Mouse (Mus musculus) hindbrain, postnatal 0 days (tissue): ENCODE measurements around the gene Lhfp. TPM values are rescaled to one million over a fixed set of nuclear protein-coding genes. Genes with fewer than 3 reads are reported as not detected.
A peak's percentile ranks its signal among the peaks of the same experiment; 100 is the strongest.

ENCODE experiments used
- ATAC-seq: fragments of 200-750 bp; cut with Nextera tagmentation; 2 replicates; pipeline ENCODE4 v1.8.0; 2017; ENCODE audit warnings: mild to moderate bottlenecking, moderate TSS enrichment, moderate library complexity
- DNase-seq: peaks from one replicate; pipeline ENCODE4 v3.0.0-alpha.2; 2015; ENCODE audit warnings: low spot score
- H3K27ac ChIP-seq: fragments of 300-500 bp; sonication (generic); 2 replicates; pipeline ENCODE4 v1.5.1; 2014; ENCODE audit warnings: mild to moderate bottlenecking
- H3K27me3 ChIP-seq: fragments of 300-500 bp; sonication (generic); 2 replicates; pipeline ENCODE4 v1.6.1; 2014; ENCODE audit warnings: low read length, mixed read lengths; ENCODE audit not compliant: insufficient read depth
- H3K36me3 ChIP-seq: fragments of 300-500 bp; sonication (generic); 2 replicates; pipeline ENCODE4 v1.6.1; 2014; ENCODE audit warnings: low read length, mixed read lengths; ENCODE audit not compliant: insufficient read depth
- H3K4me1 ChIP-seq: fragments of 300-500 bp; sonication (generic); 2 replicates; pipeline ENCODE4 v1.6.1; 2014; ENCODE audit warnings: antibody characterized with exemption, low read length, mixed read lengths; ENCODE audit not compliant: insufficient read depth
- H3K4me2 ChIP-seq: fragments of 300-500 bp; sonication (generic); 2 replicates; pipeline ENCODE4 v1.6.1; 2014; ENCODE audit warnings: low read depth, mild to moderate bottlenecking, low read length, moderate library complexity, mixed read lengths
- H3K4me3 ChIP-seq: fragments of 300-500 bp; sonication (generic); 2 replicates; pipeline ENCODE4 v1.5.1; 2014; ENCODE audit warnings: low read length
- H3K9ac ChIP-seq: fragments of 300-500 bp; sonication (generic); replicated peaks from 2 replicates; pipeline ENCODE4 v1.6.1; 2014; ENCODE audit warnings: mild to moderate bottlenecking, low read length, moderate library complexity, mixed read lengths
- H3K9me3 ChIP-seq: fragments of 300-500 bp; sonication (generic); 2 replicates; pipeline ENCODE4 v1.6.1; 2016; ENCODE audit warnings: low read length, mixed read lengths
- CTCF ChIP-seq: IDR thresholded peaks from 2 replicates; pipeline ENCODE4 v1.5.1; 2016; ENCODE audit warnings: antibody characterized with exemption, control low read depth, low read depth
- WGBS: fragments of 180-500 bp; shearing (Covaris S2); extraction: QIAGEN DNeasy Blood & Tissue Kit; methylation state at CpG from one replicate; pipeline ENCODE4 v1.1.7; 2014; 5-methylcytosine and 5-hydroxymethylcytosine counted together
- polyA plus RNA-seq: library from polyadenylated mRNA; unstranded; fragments of >200 nt; fragmentation: Nextera tagmentation; extraction: Ambion mirVana; gene quantifications from 2 replicates; pipeline ENCODE4 v1.2.1, GENCODE M21; 2015
- total RNA-seq: library from RNA; depleted of rRNA; stranded (reverse); fragments of >200 nt; gene quantifications from 2 replicates; pipeline ENCODE4 v1.2.3, GENCODE M21; 2014

Lhfp gene
- total and polyA plus RNA-seq, 2 experiments from 2014 or later = 57.2 to 68.0 TPM

DNA sequence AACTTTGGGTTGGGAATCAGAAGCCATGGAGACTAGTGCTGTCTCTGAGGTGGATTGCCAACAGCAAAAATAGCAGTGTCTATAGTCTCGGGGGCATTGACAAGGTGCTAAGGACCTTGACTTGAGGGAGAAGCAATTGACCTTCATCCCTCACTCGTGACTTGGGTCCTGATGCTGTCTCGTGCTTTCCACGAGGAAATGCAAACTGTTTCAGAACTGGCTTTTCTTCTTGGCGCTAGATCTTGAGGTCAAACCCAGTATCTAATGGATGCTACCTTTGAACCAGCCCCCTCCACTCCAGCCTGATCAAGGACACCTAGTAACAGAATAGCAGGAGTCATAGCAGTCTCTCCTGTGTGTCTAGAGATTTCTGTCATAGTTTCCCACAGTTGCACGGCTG lies 78.7 kb downstream of the Lhfp start:
- WGBS = 93% methylated on average over 6 of the region's 6 CpGs
- no peak for TF ChIP-seq CTCF
- H3K4me1 ChIP-seq = no peaks in the 10 kb centered on the region

GRCm38 (mm10) chr3:53125495-53125894 lies 84.2 kb downstream of the Lhfp start:
- no peak for TF ChIP-seq CTCF
- 60% methylated on average over 8 of the region's 8 CpGs for WGBS
- ATAC-seq = no peak

More for the DNA sequence above, 78.7 kb downstream of the Lhfp start:
- Histone ChIP-seq H3K9me3 (no peaks in the 10 kb centered on the region), H3K9ac (no peak overlapping the region), H3K36me3 (no peaks in the 10 kb centered on the region), H3K27ac (no peak overlapping the region), H3K4me3 (no peak overlapping the region), H3K27me3 (no peaks in the 10 kb centered on the region), H3K4me2 (no peak overlapping the region)
- DNase-seq = no peak
- ATAC-seq = no peak

DNA sequence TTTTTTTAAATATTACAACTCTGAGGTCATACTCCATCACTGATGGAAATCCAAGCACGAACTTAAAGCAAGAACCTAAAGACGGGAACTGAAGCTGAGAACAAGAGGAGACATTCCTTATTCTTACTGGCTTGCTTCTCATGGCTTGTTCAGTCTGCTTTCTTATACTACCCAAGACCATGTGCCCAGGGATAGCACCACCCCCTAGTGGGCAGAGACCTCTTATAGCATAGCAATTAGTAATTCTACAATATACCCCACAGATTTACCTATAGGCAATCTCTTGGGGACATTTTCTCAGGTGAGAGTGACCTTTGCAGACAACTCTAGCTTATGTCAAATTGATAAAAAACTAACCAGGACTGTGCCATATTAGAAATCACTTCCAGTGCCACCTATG lies 97.5 kb downstream of the Lhfp start:
- H3K27me3 ChIP-seq = no peaks in the 10 kb centered on the region
- no peak overlapping the region for H3K4me2 ChIP-seq
- H3K27ac ChIP-seq = no peak overlapping the region
- no peak for DNase-seq
- no peak overlapping the region for H3K4me3 ChIP-seq
- no peak for TF ChIP-seq CTCF
- H3K9me3 ChIP-seq = no peaks in the 10 kb centered on the region
- no peaks in the 10 kb centered on the region; the same call in 1 of the 2 replicates for H3K4me1 ChIP-seq
- ATAC-seq = no peak
- 93% methylated on average over 2 of the region's 2 CpGs for WGBS
- no peaks in the 10 kb centered on the region for H3K36me3 ChIP-seq
- no peak overlapping the region for H3K9ac ChIP-seq

More at GRCm38 (mm10) chr3:53125495-53125894, 84.2 kb downstream of the Lhfp start:
- Histone ChIP-seq H3K4me2 (no peak overlapping the region), H3K36me3 (no peaks in the 10 kb centered on the region), H3K27me3 (no peaks in the 10 kb centered on the region), H3K9ac (no peak overlapping the region), H3K9me3 (no peaks in the 10 kb centered on the region), H3K4me3 (no peak overlapping the region), H3K27ac (no peak overlapping the region), H3K4me1 (no peaks in the 10 kb centered on the region)
- peak; percentile 18 for DNase-seq

DNA sequence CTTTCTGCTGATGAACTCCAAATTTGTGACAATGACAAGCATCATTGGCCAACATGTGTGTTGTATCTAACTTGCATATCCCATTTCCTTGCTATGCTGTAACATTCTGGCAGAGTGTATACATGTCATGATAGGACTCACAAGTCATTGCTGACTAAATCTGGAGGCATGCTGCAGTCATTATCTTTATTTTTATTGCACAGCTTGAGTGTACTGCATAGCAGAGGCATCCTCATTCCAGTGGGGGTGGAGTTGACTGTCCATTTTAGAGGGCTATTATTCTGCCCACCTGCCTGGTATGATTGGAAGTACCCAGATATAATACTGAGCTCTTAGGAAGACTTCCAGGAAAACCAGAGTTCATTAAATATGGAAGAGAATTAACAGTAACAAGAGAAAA lies 97.9 kb downstream of the Lhfp start:
- DNase-seq (no peak), ATAC-seq (no peak)
- H3K36me3 ChIP-seq = no peaks in the 10 kb centered on the region
- no peaks in the 10 kb centered on the region for H3K9me3 ChIP-seq
- no peak for TF ChIP-seq CTCF
- no peak overlapping the region for H3K4me3 ChIP-seq
- no peaks in the 10 kb centered on the region for H3K27me3 ChIP-seq
- no peak overlapping the region for H3K27ac ChIP-seq
- no peak overlapping the region for H3K9ac ChIP-seq
- H3K4me1 ChIP-seq = no peaks in the 10 kb centered on the region; the same call in 1 of the 2 replicates
- H3K4me2 ChIP-seq = no peak overlapping the region

DNA sequence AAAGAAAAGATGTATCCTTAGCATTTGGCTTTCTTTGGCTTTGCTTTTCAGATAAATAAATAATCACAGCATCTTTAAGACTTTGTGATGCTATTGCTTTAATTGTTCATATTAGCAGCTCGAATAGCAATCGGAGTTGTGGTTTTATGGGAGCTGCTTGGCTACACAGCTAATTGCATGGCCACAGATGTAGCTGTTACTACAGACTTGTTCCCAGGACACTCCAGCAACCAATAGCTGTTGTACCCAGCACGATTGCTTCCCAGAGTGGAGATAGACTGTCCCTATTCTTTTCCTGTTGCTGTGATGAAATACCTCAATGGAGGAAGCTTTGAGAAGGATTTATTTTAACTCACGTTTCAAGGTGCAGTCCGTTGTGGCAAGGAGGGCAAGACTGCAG lies 98.3 kb downstream of the Lhfp start:
- H3K36me3 ChIP-seq = no peaks in the 10 kb centered on the region
- H3K9ac ChIP-seq = no peak overlapping the region
- no peak overlapping the region for H3K4me3 ChIP-seq
- H3K27me3 ChIP-seq = no peaks in the 10 kb centered on the region
- H3K4me1 ChIP-seq = no peaks in the 10 kb centered on the region; the same call in 1 of the 2 replicates
- DNase-seq (no peak), ATAC-seq (no peak)
- H3K4me2 ChIP-seq = no peak overlapping the region
- WGBS = 68% methylated on average over 5 of the region's 5 CpGs
- no peak for TF ChIP-seq CTCF
- no peak overlapping the region for H3K27ac ChIP-seq
- H3K9me3 ChIP-seq = no peaks in the 10 kb centered on the region

GRCm38 (mm10) chr3:53142528-53142927 lies 101.2 kb downstream of the Lhfp start:
- TF ChIP-seq CTCF = no peak
- Histone ChIP-seq H3K4me2 (no peak overlapping the region), H3K4me3 (no peak overlapping the region), H3K4me1 (no peaks in the 10 kb centered on the region; the same call in 1 of the 2 replicates), H3K36me3 (no peaks in the 10 kb centered on the region), H3K9me3 (no peaks in the 10 kb centered on the region), H3K27me3 (no peaks in the 10 kb centered on the region), H3K27ac (no peak overlapping the region), H3K9ac (no peak overlapping the region)
- WGBS = 52% methylated on average over 9 of the region's 9 CpGs
- no peak for DNase-seq
- no peak for ATAC-seq

DNA sequence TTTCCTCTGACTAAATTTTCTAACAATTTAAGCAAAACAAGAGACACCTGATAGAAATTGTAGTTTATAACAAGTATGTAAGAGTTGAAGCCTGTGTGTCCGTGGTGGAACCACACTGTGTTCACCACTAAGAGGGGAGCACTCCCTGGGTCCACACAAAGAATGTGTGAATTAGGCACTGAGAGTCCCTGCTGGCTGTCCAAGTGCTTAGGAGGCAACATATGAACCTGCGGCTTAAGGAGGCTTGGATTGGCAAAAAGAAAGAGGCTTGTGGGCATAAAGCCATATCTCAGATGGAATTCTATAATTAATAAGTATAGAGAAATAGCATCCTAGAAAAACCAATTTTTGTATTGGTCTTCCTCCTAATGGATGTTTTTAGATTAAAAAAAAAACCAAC lies 104.2 kb downstream of the Lhfp start:
- no peak overlapping the region for H3K27ac ChIP-seq
- H3K4me2 ChIP-seq = no peak overlapping the region
- 55% methylated on average over 2 of the region's 2 CpGs for WGBS
- no peak for TF ChIP-seq CTCF
- no peaks in the 10 kb centered on the region for H3K9me3 ChIP-seq
- no peaks in the 10 kb centered on the region for H3K27me3 ChIP-seq
- H3K36me3 ChIP-seq = no peaks in the 10 kb centered on the region
- no peaks in the 10 kb centered on the region; the same call in 1 of the 2 replicates for H3K4me1 ChIP-seq
- ATAC-seq (no peak), DNase-seq (no peak)
- no peak overlapping the region for H3K9ac ChIP-seq
- H3K4me3 ChIP-seq = no peak overlapping the region
